Mouse (Mus musculus) regulatory T cell (primary cell): ENCODE measurements around the gene Usp15.

ENCODE experiments used
- in situ Hi-C: fragments of 300-600 bp; cut with MboI, MseI; formaldehyde crosslinking; loops from one replicate; pipeline ENCODE4 v1.15.1; 2025; ENCODE audit warnings: high pct_unique_total_duplicates

The Usp15 gene

GRCm38 (mm10) chr10:123175771-123176170 lies 21.0 kb downstream of the Usp15 start:
- in situ Hi-C loops: no loop called here

- in situ Hi-C loops: no loop called here
Observed at GRCm38 (mm10) chr10:123170898-123171297, 25.9 kb downstream of the Usp15 start.

- in situ Hi-C loops: no loop called here
Observed at GRCm38 (mm10) chr10:123165542-123165941, 31.3 kb downstream of the Usp15 start.

- in situ Hi-C loops: no loop called here
Observed at GRCm38 (mm10) chr10:123160508-123160907, 36.3 kb downstream of the Usp15 start.

- in situ Hi-C loops: no loop called here
Observed at GRCm38 (mm10) chr10:123159316-123159715, 37.5 kb downstream of the Usp15 start.

- in situ Hi-C loops: no loop called here
Observed at GRCm38 (mm10) chr10:123156392-123156791, 40.4 kb downstream of the Usp15 start.

- in situ Hi-C loops: no loop called here
Observed at GRCm38 (mm10) chr10:123155764-123156163, 41.0 kb downstream of the Usp15 start.

- in situ Hi-C loops: no loop called here
Observed at GRCm38 (mm10) chr10:123153321-123153720, 43.5 kb downstream of the Usp15 start.

- in situ Hi-C loops: no loop called here
Observed at GRCm38 (mm10) chr10:123148025-123148814, 48.6 kb downstream of the Usp15 start.

- in situ Hi-C loops: no loop called here
Observed at GRCm38 (mm10) chr10:123147180-123147579, 49.6 kb downstream of the Usp15 start.

- in situ Hi-C loops: no loop called here
Observed at GRCm38 (mm10) chr10:123146349-123146748, 50.4 kb downstream of the Usp15 start.

GRCm38 (mm10) chr10:123144256-123144655 lies 52.5 kb downstream of the Usp15 start:
- in situ Hi-C loops: no loop called here

GRCm38 (mm10) chr10:123142395-123143050 lies 54.3 kb downstream of the Usp15 start:
- in situ Hi-C loops: no loop called here

GRCm38 (mm10) chr10:123135818-123136217 lies 61.0 kb downstream of the Usp15 start:
- in situ Hi-C loops: no loop called here

- in situ Hi-C loops: no loop called here
Observed at GRCm38 (mm10) chr10:123131487-123131886, 65.3 kb downstream of the Usp15 start.

- in situ Hi-C loops: loop anchor here (25.0 kb wide), 1 partner anchor 1509 kb away; no protein-coding TSS in a partner anchor
Observed at GRCm38 (mm10) chr10:123120666-123121392, 76.0 kb downstream of the Usp15 start.

- in situ Hi-C loops: loop anchor here (5.0 to 25.0 kb wide), 2 partner anchors 80 to 1505 kb away; no protein-coding TSS in a partner anchor
Observed at GRCm38 (mm10) chr10:123116861-123117260, 79.9 kb downstream of the Usp15 start.

- in situ Hi-C loops: loop anchor here (25.0 kb wide), 1 partner anchor 1501 kb away; no protein-coding TSS in a partner anchor
Observed at GRCm38 (mm10) chr10:123113466-123113865, 83.3 kb downstream of the Usp15 start.

GRCm38 (mm10) chr10:123112787-123113168 lies 84.0 kb downstream of the Usp15 start:
- in situ Hi-C loops: loop anchor here (25.0 kb wide), 1 partner anchor 1500 kb away; no protein-coding TSS in a partner anchor

- in situ Hi-C loops: loop anchor here (25.0 kb wide), 1 partner anchor 1500 kb away; no protein-coding TSS in a partner anchor
Observed at GRCm38 (mm10) chr10:123112056-123112786, 84.6 kb downstream of the Usp15 start.

- in situ Hi-C loops: loop anchor here (25.0 kb wide), 1 partner anchor 1498 kb away; no protein-coding TSS in a partner anchor
Observed at GRCm38 (mm10) chr10:123110548-123110947, 86.2 kb downstream of the Usp15 start.
